Mouse (Mus musculus): ENCODE measurements around the gene Lmod2.

Lmod2 gene

GRCm38 (mm10) chr6:24622098-24622497 is 24.5 kb downstream of the Lmod2 start:
- in situ Hi-C loops (cut with MboI; ENCODE audit: low pct_unique_long_range_greater_than_20kb in 1 of 2, low sequenced_read_pairs in 2 of 2, unreplicated experiment in 1 of 2) = no loop called here

- in situ Hi-C loops (cut with MboI; ENCODE audit: low pct_unique_long_range_greater_than_20kb in 1 of 2, low sequenced_read_pairs in 2 of 2, unreplicated experiment in 1 of 2) = no loop called here
Observed at GRCm38 (mm10) chr6:24627586-24628030, 30.0 kb downstream of the Lmod2 start.

- in situ Hi-C loops (cut with MboI; ENCODE audit: low pct_unique_long_range_greater_than_20kb in 1 of 2, low sequenced_read_pairs in 2 of 2, unreplicated experiment in 1 of 2) = no loop called here
Observed at GRCm38 (mm10) chr6:24628499-24628898, 30.9 kb downstream of the Lmod2 start.

- in situ Hi-C loops (cut with MboI; ENCODE audit: low pct_unique_long_range_greater_than_20kb in 1 of 2, low sequenced_read_pairs in 2 of 2, unreplicated experiment in 1 of 2) = no loop called here
Observed at GRCm38 (mm10) chr6:24632061-24632460, 34.5 kb downstream of the Lmod2 start.

GRCm38 (mm10) chr6:24634065-24634464 is 36.5 kb downstream of the Lmod2 start:
- in situ Hi-C loops (cut with MboI; ENCODE audit: low pct_unique_long_range_greater_than_20kb in 1 of 2, low sequenced_read_pairs in 2 of 2, unreplicated experiment in 1 of 2) = no loop called here

- in situ Hi-C loops (cut with MboI; ENCODE audit: low pct_unique_long_range_greater_than_20kb in 1 of 2, low sequenced_read_pairs in 2 of 2, unreplicated experiment in 1 of 2) = no loop called here
Observed at GRCm38 (mm10) chr6:24635814-24636213, 38.3 kb downstream of the Lmod2 start.

GRCm38 (mm10) chr6:24641286-24641685 is 43.7 kb downstream of the Lmod2 start:
- in situ Hi-C loops (cut with MboI; ENCODE audit: low pct_unique_long_range_greater_than_20kb in 1 of 2, low sequenced_read_pairs in 2 of 2, unreplicated experiment in 1 of 2) = no loop called here

- in situ Hi-C loops (cut with MboI; ENCODE audit: low pct_unique_long_range_greater_than_20kb in 1 of 2, low sequenced_read_pairs in 2 of 2, unreplicated experiment in 1 of 2) = no loop called here
Observed at GRCm38 (mm10) chr6:24642161-24642560, 44.6 kb downstream of the Lmod2 start.

GRCm38 (mm10) chr6:24642960-24643359 is 45.4 kb downstream of the Lmod2 start:
- in situ Hi-C loops (cut with MboI; ENCODE audit: low pct_unique_long_range_greater_than_20kb in 1 of 2, low sequenced_read_pairs in 2 of 2, unreplicated experiment in 1 of 2) = no loop called here

GRCm38 (mm10) chr6:24645346-24646053 is 47.9 kb downstream of the Lmod2 start:
- in situ Hi-C loops (cut with MboI; ENCODE audit: low pct_unique_long_range_greater_than_20kb in 1 of 2, low sequenced_read_pairs in 2 of 2, unreplicated experiment in 1 of 2) = no loop called here

- in situ Hi-C loops (cut with MboI; ENCODE audit: low pct_unique_long_range_greater_than_20kb in 1 of 2, low sequenced_read_pairs in 2 of 2, unreplicated experiment in 1 of 2) = no loop called here
Observed at GRCm38 (mm10) chr6:24647103-24647691, 49.6 kb downstream of the Lmod2 start.

- in situ Hi-C loops (cut with MboI; ENCODE audit: low pct_unique_long_range_greater_than_20kb in 1 of 2, low sequenced_read_pairs in 2 of 2, unreplicated experiment in 1 of 2) = no loop called here
Observed at GRCm38 (mm10) chr6:24648403-24648802, 50.8 kb downstream of the Lmod2 start.

GRCm38 (mm10) chr6:24650719-24651118 is 53.2 kb downstream of the Lmod2 start:
- in situ Hi-C loops (cut with MboI; ENCODE audit: low pct_unique_long_range_greater_than_20kb in 1 of 2, low sequenced_read_pairs in 2 of 2, unreplicated experiment in 1 of 2) = no loop called here

- in situ Hi-C loops (cut with MboI; ENCODE audit: low pct_unique_long_range_greater_than_20kb in 1 of 2, low sequenced_read_pairs in 2 of 2, unreplicated experiment in 1 of 2) = no loop called here
Observed at GRCm38 (mm10) chr6:24651538-24651937, 54.0 kb downstream of the Lmod2 start.
